Mouse (Mus musculus) lung, postnatal 0 days (tissue): Measurements from ENCODE around the gene Pate2.

ENCODE experiments used
- CTCF ChIP-seq: IDR thresholded peaks from 2 replicates; pipeline ENCODE4 v1.5.1; 2016; ENCODE audit warnings: antibody characterized with exemption, mild to moderate bottlenecking
- EP300 ChIP-seq: IDR thresholded peaks from 2 replicates; pipeline ENCODE4 v1.6.1; 2016; ENCODE audit warnings: antibody characterized with exemption, mild to moderate bottlenecking, control low read depth

DNA sequence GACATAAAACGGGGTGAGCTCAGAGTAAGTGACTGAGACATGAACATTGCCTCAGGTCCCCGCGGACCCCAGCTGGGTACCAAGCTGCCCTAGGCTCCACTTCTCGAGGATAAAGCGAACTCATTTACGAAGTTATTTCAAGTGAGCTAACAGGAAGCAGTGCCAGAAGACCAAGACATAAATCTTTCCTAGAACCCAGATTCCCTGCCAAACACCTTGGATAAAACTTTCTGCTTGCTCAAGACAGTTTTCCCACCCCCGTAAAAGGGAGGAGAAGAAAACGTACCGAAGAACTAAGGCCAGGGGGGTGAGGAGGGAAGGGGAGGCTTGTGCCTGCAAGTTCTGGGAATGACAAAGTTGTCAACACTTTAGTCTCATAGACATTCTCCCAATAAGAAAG is 36.8 kb upstream of the Pate2 start:
- TF ChIP-seq EP300 (no peak), CTCF (no peak)
